Mouse (Mus musculus) WW6 (cell line): ENCODE measurements at regions not wholly inside any gene's neighbourhood (a gene's known extent, or its start where the extent isn't known, plus 50 kb on each side); places are given as distances from the start of the nearest gene placed in this dataset.

Experiments
- DNase-seq: peaks from one replicate; pipeline ENCODE4 v3.0.0-alpha.2; 2013; ENCODE audit warnings: low read depth, low spot score

DNA sequence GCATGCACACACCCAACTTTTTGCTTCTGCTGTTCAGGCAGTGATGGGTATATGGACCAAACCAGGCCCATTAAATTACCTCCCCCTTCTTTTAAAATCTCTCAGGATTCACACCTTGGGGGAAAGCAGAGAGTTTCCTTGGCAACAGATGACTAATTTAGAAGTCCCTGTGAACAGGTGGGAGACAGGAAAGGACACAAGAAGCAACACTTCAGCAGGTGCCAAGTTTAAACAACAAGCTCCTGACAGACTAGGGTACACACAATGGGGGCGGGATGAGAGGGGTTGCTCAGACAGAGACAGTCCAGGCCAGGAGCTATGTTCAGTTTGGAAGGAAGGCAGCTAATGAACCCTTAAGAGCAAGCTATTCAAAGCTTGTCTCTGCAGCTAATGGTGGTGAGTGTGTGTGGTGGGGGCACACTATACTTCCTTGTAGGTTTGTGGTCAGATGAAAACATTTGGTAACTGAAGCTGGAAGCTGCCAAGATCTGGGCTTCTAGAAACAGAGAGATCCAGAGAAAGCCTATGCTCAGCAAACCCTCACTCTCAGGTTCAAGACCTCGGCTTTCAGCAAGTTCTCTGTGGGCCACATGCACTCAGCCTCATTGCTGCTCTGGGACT, 283.0 kb upstream of the Tle3 start:
- no peak for DNase-seq

DNA sequence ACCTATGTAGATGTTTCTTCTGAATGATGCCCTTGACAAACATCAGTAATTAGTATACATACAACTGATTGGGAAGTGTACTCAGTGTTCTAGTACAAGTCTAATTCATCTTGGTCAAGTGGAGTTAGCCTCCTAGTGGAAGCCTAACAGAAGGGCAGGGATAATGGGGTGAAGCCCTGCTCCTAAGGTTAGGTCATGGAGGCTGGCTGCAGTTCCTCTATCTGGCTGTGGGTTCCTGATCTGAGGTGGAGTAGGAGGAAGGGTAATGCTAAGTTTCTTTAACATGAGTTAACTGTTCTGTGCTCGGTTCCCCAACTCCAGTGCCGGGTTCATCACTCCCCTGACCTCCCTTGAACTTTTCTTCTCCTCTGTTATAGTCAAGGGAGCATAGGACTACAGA, 281.1 kb upstream of the Tle3 start:
- DNase-seq: no peak

DNA sequence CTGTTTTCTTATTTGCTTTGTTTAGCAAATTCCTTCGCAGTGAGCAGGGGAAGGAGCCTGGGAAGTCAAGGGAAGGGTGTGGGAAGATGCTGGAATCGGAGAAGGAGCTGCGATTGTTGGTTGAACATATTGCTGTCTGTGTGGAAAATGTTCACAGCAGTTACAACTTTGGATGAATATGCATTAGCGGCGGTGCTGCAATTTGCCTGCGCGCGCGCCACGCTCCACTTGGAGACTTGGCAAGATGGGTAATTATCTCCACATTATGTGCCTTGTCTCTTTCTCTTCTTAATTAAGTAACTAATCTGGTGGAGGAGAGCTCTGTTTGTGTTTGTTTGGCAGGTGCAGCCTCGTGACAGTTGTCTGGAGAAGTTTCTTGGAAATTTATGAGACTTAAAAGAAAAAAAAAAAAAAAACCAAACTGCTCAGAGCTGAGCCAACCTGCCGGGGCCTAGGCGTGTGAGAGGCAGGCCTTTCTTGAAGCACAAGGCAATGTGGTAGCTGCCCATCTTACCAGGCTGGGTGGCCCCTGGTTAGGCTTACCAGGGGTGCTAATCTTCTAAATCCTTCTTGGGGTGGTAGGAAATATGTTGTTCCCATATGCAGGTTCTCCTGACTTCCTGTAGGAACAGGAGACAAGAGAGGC, 279.2 kb upstream of the Tle3 start:
- no peak for DNase-seq

- DNase-seq: no peak
Measured at GRCm38 (mm10) chr9:61095069-61095775, 276.9 kb upstream of the Tle3 start.

GRCm38 (mm10) chr9:61101741-61102450, 270.3 kb upstream of the Tle3 start:
- no peak for DNase-seq

- no peak for DNase-seq
Measured at GRCm38 (mm10) chr9:61102451-61103358, 269.5 kb upstream of the Tle3 start.

DNA sequence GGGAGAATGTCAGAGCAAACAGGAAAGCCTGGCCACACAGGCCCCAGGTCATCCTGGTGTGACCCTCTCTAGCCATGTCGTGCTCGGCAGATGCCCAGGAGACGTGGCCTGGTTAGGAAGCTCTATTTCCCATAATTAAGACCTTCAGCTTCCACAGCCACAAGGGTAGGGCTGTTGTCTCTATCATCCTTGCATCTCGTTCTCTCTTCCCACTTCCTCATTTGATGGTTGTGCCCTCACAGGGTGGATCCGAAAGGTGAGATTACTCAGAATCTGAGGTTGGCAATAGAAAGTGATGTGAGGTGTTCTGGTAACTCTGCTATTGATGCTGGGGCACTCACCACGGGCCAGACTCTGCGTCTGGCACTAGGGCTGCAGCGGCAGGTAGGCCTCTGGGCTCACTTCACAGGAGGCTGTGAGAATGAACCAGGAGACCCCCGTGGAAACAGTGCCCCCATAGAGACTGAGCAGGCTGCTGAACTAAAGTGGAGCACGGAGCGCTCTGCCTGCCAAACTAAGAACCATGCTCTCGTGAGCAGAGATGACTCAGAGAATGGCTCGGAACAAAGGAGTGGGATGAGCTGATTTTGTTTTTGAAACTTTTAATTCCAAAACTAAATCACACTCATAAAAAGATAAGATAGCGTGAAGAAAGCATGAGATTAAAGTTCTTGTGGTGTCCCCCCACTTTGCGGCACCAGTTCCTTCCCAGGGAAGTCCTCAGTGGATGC, 266.5 kb upstream of the Tle3 start:
- no peak for DNase-seq

DNA sequence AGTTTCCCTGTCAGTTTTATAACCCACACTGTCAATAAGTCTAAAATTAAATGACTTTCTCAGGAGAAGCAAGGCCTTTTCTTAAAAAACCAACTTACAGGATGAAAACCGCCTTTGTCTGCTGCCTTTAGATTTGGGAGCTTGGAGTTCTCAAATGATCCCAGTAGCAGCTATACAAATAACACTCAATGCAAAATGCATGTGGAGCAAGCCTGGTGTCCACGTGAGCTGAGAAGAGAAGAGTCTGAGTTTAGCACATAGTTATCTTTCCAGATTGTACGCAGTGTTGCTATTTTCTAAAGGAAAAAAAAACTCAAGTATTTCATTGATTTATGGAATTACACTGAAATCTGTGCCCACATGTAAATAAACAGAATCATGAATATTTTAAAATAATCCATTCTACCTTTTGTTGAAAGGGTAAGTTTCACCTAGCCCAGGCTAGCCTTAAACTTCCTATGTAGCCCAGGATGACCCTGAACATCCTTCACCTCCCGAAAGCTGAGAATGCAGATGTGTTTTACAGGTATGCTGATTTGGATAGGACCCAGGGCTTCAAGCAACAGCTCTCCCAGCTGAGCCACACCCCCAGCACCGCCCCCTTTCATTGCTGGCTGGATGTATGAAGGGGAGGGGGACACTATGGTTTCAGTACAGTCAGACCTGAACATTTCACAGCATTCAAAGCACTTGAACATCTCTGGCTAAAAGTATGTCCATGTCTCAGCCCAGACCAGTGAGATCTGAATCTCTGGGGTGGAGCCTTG, 262.5 kb upstream of the Tle3 start:
- DNase-seq: no peak

DNA sequence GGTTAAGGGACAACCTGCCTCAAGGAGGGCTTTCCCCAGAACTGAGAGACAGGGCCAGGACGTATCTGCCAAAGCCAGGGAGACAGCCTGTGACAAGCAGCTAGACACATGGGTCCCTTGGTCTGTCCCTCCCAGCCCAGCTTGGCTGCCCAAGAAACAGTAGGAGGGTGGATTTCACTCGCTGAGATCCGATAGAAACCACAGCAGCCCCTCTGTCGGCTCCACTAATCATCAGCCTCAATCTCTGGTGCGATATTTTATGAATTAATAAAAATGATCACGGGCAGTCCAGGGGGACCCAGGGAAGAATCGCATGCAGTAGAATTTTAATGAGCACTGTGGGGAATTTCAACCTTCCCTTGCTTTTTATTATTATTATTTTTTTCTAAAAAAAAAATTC, 261.0 kb upstream of the Tle3 start:
- DNase-seq: no peak

DNA sequence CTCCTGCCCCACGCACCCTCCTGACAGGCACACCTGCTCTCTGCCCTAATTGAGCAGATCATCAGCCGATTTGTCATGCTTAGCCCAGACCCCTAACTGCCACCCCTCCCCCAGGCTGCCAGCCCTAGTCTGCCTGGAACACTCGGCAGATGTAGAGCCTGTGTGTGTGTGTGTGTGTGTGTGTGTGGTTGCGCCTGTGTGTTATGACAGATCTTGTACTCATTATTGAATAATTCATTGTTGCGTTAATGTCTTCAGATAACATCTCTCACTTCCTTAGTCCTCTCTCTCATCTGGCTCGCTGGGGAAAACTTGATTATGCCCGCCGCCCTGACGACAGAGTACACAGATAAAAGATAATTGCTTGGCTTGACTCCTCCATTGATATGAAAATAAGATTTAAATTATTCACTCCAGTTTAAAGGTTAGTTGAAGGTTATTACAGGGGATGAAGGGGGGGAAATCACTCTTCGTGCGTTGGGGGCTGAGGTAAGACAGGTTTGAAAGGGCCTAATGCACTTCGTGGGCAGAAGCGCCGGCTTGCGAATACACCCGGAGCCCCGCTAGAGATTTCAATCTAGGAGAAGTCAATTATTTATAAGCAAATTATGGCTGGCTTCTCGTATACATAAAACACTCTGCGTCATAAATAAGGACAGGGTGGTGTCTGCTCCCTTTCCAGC, 260.3 kb upstream of the Tle3 start:
- DNase-seq: no peak

DNA sequence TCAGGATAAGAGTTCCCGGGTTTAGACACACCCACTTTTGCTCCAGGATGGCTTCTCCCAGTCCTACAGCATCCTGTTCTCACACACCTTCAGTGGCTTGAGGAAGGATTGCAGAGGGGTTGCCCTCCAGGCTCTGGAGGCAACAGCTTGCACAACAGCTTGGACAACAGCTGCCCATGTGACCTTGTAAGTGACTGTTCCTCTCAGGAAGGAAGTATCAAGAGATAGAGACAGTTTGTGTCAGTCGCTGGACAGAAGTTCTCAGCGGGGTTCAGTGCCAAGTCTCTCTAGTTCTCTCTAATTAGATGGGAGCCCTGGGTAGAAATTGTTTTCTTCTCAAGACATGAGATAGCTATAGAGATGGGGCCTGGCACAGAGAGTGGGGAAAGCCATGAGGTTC, 252.9 kb upstream of the Tle3 start:
- no peak for DNase-seq

GRCm38 (mm10) chr9:61120531-61120930, 251.6 kb upstream of the Tle3 start:
- no peak for DNase-seq

DNA sequence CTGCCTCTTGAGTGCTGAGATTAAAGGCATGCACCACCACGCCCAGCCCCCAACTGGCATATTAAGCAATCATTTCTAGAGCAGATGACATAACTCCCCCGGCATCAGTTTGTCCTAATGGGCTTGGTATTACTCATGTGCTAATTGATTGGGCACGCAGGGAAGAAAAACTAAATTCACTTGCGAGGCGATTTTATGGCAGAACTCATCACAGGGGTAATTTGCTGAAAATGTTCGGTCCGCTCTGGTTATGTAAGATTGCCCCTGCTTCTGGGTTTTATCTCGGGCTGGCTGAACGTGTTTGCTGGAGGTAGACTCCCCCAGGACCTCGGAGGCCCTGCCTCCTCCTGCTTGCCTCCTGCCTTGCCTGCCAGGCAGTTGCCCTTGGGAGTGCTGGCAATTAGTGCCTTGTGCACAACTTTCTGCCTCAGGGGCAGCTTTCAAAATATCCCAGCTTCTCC, 251.2 kb upstream of the Tle3 start:
- no peak for DNase-seq

GRCm38 (mm10) chr9:61123431-61123830, 248.7 kb upstream of the Tle3 start:
- DNase-seq: no peak

DNA sequence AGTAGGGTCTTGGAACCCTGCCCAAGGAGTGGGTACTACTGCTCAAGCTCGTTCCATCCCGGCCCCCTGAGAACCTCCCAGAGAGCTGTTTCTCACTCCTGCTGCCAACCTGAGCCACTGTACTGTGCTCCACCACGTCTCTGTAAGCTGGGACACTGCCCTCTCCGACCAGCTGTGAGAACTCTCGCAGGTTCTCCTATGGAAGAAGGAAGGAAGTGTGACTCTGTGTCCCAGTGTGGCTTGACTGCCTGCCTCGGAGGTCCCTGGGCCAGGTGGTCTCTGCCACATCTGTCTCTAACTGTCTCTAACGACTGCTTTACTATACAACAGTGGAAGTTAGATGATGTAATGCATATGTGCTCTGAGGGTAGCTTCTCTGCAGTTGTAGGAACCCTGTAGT, 246.4 kb upstream of the Tle3 start:
- DNase-seq: no peak

- no peak for DNase-seq
Measured at GRCm38 (mm10) chr9:61128077-61128476, 244.1 kb upstream of the Tle3 start.

- DNase-seq: no peak
Measured at GRCm38 (mm10) chr9:61129186-61129585, 243.0 kb upstream of the Tle3 start.

- DNase-seq: no peak
Measured at GRCm38 (mm10) chr9:61130877-61131276, 241.3 kb upstream of the Tle3 start.

DNA sequence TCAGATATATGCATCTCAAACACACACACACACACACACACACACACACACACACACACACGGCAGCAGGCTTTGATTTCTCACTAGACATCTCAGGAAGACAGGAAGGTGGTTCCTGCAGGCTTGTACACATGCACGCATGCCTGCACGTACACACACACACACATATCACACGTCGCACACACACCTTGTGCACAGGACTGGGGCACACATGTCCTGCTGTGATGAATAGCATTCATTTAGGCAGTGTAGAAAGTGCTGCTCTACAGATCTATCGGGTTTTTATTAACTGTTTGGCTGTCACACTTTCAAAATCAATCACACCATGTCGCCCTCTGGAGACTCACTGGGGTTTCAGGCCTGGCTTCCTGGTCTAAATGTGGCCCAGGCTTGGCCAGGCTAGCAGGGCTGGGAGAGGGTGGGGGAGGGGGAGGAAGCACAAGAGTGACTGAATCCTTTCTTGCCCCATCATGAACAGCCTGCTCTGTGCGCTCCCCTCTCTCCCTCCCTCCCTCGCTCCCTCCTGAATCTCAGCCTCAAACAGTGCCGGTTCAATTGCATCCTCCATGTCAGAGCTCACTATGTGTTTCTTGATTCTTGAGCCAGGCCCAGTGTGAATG, 236.8 kb upstream of the Tle3 start:
- DNase-seq: no peak
